Mouse (Mus musculus) kidney, embryonic 16.5 days (tissue): Measurements from ENCODE around the gene Astn2. TPM values are rescaled to one million over a fixed set of nuclear protein-coding genes. Genes with fewer than 3 reads are reported as not detected.

Experiments
- ATAC-seq: fragments of 200-750 bp; cut with Nextera tagmentation; 2 replicates; pipeline ENCODE4 v1.8.0; 2017; ENCODE audit warnings: moderate TSS enrichment; ENCODE audit not compliant: low FRiP score, low TSS enrichment
- H3K27ac ChIP-seq: fragments of 300-500 bp; sonication (generic); 2 replicates; pipeline ENCODE4 v1.5.1; 2014; ENCODE audit warnings: low read length
- H3K27me3 ChIP-seq: fragments of 300-500 bp; sonication (generic); 2 replicates; pipeline ENCODE4 v1.6.1; 2014; ENCODE audit warnings: low read length, control low read depth, mixed read lengths; ENCODE audit not compliant: insufficient read depth
- H3K36me3 ChIP-seq: fragments of 300-500 bp; sonication (generic); 2 replicates; pipeline ENCODE4 v1.6.1; 2014; ENCODE audit warnings: low read length, control low read depth, mixed read lengths; ENCODE audit not compliant: insufficient read depth
- H3K4me1 ChIP-seq: fragments of 300-500 bp; sonication (generic); 2 replicates; pipeline ENCODE4 v1.6.1; 2014; ENCODE audit warnings: low read length, control low read depth, mixed read lengths; ENCODE audit not compliant: insufficient read depth
- H3K4me2 ChIP-seq: fragments of 300-500 bp; sonication (generic); replicated peaks from 2 replicates; pipeline ENCODE4 v1.6.1; 2014; ENCODE audit warnings: low read depth, low read length
- H3K4me3 ChIP-seq: fragments of 300-500 bp; sonication (generic); 2 replicates; pipeline ENCODE4 v1.5.1; 2014; ENCODE audit warnings: mild to moderate bottlenecking, low read length
- H3K9ac ChIP-seq: fragments of 300-500 bp; sonication (generic); replicated peaks from 2 replicates; pipeline ENCODE4 v1.6.1; 2014; ENCODE audit warnings: low read length
- H3K9me3 ChIP-seq: fragments of 300-500 bp; sonication (generic); 2 replicates; pipeline ENCODE4 v1.6.1; 2016; ENCODE audit warnings: low read length, control low read depth
- WGBS: fragments of 180-500 bp; shearing (Covaris S2); extraction: QIAGEN DNeasy Blood & Tissue Kit; methylation state at CpG from one replicate; pipeline ENCODE4 v1.1.7; 2014; 5-methylcytosine and 5-hydroxymethylcytosine counted together
- polyA plus RNA-seq: library from polyadenylated mRNA; unstranded; fragments of >200 nt; fragmentation: Nextera tagmentation; extraction: Ambion mirVana; gene quantifications from 2 replicates; pipeline ENCODE4 v1.2.1, GENCODE M21; 2015

The Astn2 gene
- polyA plus RNA-seq, 1 experiment from 2014 or later, result 0.11 TPM

DNA sequence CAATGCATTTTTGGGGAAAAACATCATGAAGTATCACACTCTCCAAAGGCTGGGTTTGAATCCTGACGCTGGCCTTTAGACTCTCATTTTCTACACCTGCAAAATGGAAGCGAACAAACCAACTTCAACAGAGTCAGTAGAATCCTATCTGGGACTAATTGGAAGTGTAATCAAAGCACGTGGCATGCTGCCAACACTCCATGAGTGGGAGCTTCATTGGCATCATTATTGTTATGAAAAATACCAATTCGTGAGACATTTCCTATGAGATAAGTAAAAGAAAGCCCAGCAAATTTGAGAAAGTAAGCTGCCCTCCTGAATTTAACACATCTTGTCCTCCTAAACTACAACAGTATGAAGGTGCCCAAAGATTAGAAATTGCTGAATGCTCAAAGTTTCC is 955.2 kb downstream of the Astn2 start:
- Histone ChIP-seq H3K27me3 (no peaks in the 10 kb centered on the region), H3K4me2 (no peak overlapping the region), H3K4me1 (no peaks in the 10 kb centered on the region), H3K27ac (no peak overlapping the region), H3K9ac (no peak overlapping the region), H3K9me3 (no peaks in the 10 kb centered on the region), H3K4me3 (no peak overlapping the region), H3K36me3 (no peaks in the 10 kb centered on the region)
- WGBS, result 81% methylated on average over 4 of the region's 4 CpGs
- ATAC-seq, result no peak

- Histone ChIP-seq H3K4me2 (no peak overlapping the region), H3K4me1 (no peaks in the 10 kb centered on the region), H3K36me3 (no peaks in the 10 kb centered on the region), H3K9me3 (no peaks in the 10 kb centered on the region), H3K27ac (no peak overlapping the region), H3K9ac (no peak overlapping the region), H3K27me3 (no peaks in the 10 kb centered on the region), H3K4me3 (no peak overlapping the region)
- WGBS, result 59% methylated on average over 4 of the region's 4 CpGs
- ATAC-seq, result no peak
Measured at GRCm38 (mm10) chr4:65441746-65442145, 962.7 kb downstream of the Astn2 start.

DNA sequence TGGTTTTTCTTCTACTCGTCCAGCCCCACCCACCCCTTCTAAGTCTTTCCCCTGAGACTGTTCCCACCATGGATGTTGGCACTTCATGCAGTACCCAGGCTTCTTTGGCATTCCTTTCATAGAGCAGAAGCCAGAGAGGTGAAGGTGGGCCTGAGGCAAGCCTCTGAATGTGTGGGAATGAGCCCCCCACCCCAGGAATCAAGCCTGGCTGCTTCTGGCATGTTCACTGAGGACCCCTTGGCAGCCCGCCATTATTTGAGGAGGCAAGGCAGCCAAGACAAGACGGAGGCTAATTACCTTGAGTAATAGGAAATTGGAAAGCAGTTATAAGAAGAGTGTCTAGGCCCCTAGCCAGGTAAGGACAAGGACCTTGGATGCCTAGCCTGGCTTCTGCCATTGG is 973.6 kb downstream of the Astn2 start:
- Histone ChIP-seq H3K4me2 (no peak overlapping the region), H3K36me3 (no peaks in the 10 kb centered on the region), H3K27ac (no peak overlapping the region), H3K9ac (no peak overlapping the region), H3K4me1 (no peaks in the 10 kb centered on the region), H3K9me3 (no peaks in the 10 kb centered on the region), H3K27me3 (no peaks in the 10 kb centered on the region), H3K4me3 (no peak overlapping the region)
- ATAC-seq, result 0 out of 2 replicates have a peak, but pooled peaks have one; percentile 15
- 62% methylated on average over 3 of the region's 3 CpGs for WGBS

GRCm38 (mm10) chr4:65427480-65427879 is 976.9 kb downstream of the Astn2 start:
- no peak for ATAC-seq
- no peak overlapping the region for H3K27ac ChIP-seq
- 64% methylated on average over 3 of the region's 3 CpGs for WGBS

GRCm38 (mm10) chr4:65426437-65426836 is 978.0 kb downstream of the Astn2 start:
- ATAC-seq, result no peak
- H3K4me2 ChIP-seq, result no peak overlapping the region
- H3K36me3 ChIP-seq, result no peaks in the 10 kb centered on the region
- no peak overlapping the region for H3K27ac ChIP-seq
- no peaks in the 10 kb centered on the region for H3K27me3 ChIP-seq
- H3K9me3 ChIP-seq, result no peaks in the 10 kb centered on the region
- no peak overlapping the region for H3K4me3 ChIP-seq
- H3K4me1 ChIP-seq, result no peaks in the 10 kb centered on the region
- H3K9ac ChIP-seq, result no peak overlapping the region
- WGBS, result 75% methylated on average over 5 of the region's 5 CpGs

More at GRCm38 (mm10) chr4:65427480-65427879, 976.9 kb downstream of the Astn2 start:
- H3K4me1 ChIP-seq, result no peaks in the 10 kb centered on the region
- H3K4me3 ChIP-seq, result no peak overlapping the region
- H3K27me3 ChIP-seq, result no peaks in the 10 kb centered on the region
- no peak overlapping the region for H3K9ac ChIP-seq
- H3K9me3 ChIP-seq, result no peaks in the 10 kb centered on the region
- no peaks in the 10 kb centered on the region for H3K36me3 ChIP-seq
- H3K4me2 ChIP-seq, result no peak overlapping the region

DNA sequence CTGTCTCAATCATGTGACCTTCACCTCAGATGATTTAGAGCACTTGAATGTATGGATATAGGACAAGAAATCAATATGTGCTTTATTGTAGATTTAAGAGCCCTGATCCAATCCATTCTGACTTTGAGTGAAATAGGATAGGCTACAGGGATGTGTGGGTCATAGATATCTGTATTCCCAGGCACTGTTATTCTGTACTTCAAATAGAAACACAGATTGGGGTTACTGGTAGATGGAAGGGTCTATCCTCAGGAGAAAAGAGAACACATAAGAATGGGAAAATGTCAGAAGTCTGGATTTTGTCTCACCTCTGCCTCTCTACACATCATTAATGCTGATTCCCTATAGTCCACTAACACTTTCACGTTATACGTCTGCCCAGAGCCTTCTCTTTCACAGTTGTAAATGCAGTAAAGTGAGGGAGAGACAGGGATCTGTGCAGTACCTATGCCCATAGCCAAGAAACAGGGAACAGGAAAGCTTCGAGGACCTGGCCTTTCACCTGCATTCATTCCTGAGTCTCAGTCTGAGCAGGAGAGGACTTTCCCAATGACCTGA is 981.3 kb downstream of the Astn2 start:
- Histone ChIP-seq H3K4me3 (no peak overlapping the region), H3K27me3 (no peaks in the 10 kb centered on the region), H3K4me2 (no peak overlapping the region), H3K9ac (no peak overlapping the region), H3K36me3 (no peaks in the 10 kb centered on the region), H3K4me1 (peaks cover 14% of the 10 kb centered on the region), H3K9me3 (no peaks in the 10 kb centered on the region), H3K27ac (no peak overlapping the region)
- 75% methylated on average over 3 of the region's 3 CpGs for WGBS
- no peak for ATAC-seq

GRCm38 (mm10) chr4:65421272-65421671 is 983.1 kb downstream of the Astn2 start:
- Histone ChIP-seq H3K4me2 (no peak overlapping the region), H3K4me1 (peaks cover 14% of the 10 kb centered on the region), H3K27me3 (no peaks in the 10 kb centered on the region), H3K9ac (no peak overlapping the region), H3K27ac (peak overlapping the region; percentile 45), H3K4me3 (no peak overlapping the region), H3K36me3 (no peaks in the 10 kb centered on the region), H3K9me3 (no peaks in the 10 kb centered on the region)
- ATAC-seq, result peak; percentile 77
- WGBS, result 76% methylated on average over 2 of the region's 2 CpGs

DNA sequence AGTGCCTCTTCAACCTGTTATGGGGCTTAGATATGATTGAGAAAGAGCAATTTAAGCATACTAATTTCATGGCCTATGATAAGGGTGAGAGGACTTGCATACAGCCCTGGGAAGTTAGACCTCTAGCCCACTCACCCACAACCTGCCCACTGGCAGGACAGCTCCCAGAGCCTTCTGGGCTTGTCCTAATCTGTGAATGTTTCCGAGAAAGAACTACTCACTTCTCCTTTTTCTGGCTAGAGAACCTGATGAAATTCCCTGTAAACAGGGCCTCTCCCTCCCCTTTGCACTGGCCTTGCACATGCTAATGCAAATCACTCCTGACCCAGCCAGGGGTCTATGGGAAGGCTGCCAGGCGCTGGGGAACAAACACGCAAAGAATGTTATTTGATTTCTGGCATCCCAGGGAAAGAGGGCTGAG is 983.9 kb downstream of the Astn2 start:
- H3K4me1 ChIP-seq, result peaks cover 14% of the 10 kb centered on the region
- H3K9me3 ChIP-seq, result no peaks in the 10 kb centered on the region
- H3K27me3 ChIP-seq, result no peaks in the 10 kb centered on the region
- WGBS, result 15% methylated on average over 3 of the region's 3 CpGs
- H3K9ac ChIP-seq, result no peak overlapping the region
- ATAC-seq, result peak; percentile 95
- H3K4me2 ChIP-seq, result no peak overlapping the region
- H3K36me3 ChIP-seq, result no peaks in the 10 kb centered on the region
- H3K4me3 ChIP-seq, result no peak overlapping the region
- peak overlapping the region; percentile 45 for H3K27ac ChIP-seq

DNA sequence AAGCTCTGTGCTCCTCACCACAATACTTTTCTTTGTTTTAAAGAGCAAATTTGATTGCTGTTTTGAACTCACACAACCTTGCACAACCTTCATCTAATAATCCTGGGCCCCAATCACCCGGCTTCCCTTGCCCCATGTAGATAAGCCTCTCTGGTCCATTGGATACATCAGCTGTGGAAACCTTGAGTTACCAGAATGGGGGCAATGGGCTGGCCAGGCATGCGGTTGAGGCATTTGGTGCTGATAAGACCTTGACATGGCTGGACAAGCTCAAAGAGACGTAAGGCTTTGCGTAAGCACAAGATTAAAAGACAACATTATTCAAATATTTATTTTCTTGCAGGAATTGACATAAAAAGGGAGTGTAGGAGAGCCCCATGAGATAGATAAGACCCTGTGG is 988.9 kb downstream of the Astn2 start:
- ATAC-seq, result no peak
- WGBS, result 69% methylated on average over 4 of the region's 4 CpGs

GRCm38 (mm10) chr4:65402836-65403634 is 1001.4 kb downstream of the Astn2 start:
- WGBS, result 39% methylated on average over 6 of the region's 6 CpGs
- H3K36me3 ChIP-seq, result no peaks in the 10 kb centered on the region
- H3K4me2 ChIP-seq, result no peak overlapping the region
- H3K9me3 ChIP-seq, result no peaks in the 10 kb centered on the region
- H3K27ac ChIP-seq, result no peak overlapping the region
- H3K4me3 ChIP-seq, result no peak overlapping the region
- no peak overlapping the region for H3K9ac ChIP-seq
- peak; percentile 95 for ATAC-seq
- H3K27me3 ChIP-seq, result no peaks in the 10 kb centered on the region
- H3K4me1 ChIP-seq, result no peaks in the 10 kb centered on the region

More for the DNA sequence above, 988.9 kb downstream of the Astn2 start:
- Histone ChIP-seq H3K4me2 (no peak overlapping the region), H3K36me3 (no peaks in the 10 kb centered on the region), H3K27me3 (no peaks in the 10 kb centered on the region), H3K27ac (no peak overlapping the region), H3K9me3 (no peaks in the 10 kb centered on the region), H3K4me1 (peaks cover 7% of the 10 kb centered on the region), H3K4me3 (no peak overlapping the region), H3K9ac (no peak overlapping the region)
